Mouse (Mus musculus): Measurements from ENCODE around the gene Uqcrh. TPM values are rescaled to one million over a fixed set of nuclear protein-coding genes. Genes with fewer than 3 reads are reported as not detected.

The Uqcrh gene
- polyA plus RNA-seq (2017; shearing (Covaris generic)) = 444 TPM

DNA sequence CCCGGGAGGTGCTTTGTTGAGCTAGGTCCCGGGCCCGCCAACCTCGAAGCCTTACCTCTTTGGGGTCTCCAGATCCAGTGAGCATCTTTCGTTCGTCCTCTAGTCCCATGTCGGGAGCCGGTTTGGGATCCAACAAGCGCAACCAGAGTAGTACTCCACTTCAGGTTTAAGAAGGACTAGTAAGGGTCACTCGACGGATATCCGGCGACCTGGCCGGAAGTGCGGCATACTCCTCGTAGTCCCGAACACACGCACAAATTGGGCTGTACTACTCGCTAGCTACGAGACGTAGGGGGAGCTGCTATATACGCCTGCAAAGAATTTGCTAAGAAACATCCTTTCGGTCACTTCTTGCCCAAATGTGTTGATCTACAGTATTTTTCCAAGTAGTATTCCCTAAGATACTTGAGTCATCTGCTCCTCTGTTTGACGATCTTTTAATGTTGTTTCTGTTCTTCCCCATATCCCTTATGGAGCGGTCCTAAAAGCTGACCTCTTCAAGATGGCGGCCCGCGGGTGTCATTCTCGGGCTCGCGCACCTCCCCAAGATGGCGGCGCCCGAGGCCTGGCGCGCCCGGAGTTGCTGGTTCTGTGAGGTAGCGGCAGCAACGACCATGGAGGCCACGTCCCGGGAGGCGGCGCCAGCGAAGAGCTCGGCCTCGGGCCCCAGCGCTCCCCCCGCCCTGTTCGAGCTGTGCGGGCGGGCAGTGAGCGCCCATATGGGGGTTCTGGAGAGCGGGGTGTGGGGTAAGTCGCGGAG is at the start of gene Uqcrh, which contains the start of gene Lrrc41:
TSS of gene Uqcrh (minus strand) at position 211 of the 760 bp plus-strand sequence.
TSS of gene Lrrc41 (plus strand) at position 409 of the 760 bp plus-strand sequence.

GRCm38 (mm10) chr4:116123602-116124519 is 49.0 kb upstream of the Uqcrh start, which contains the start of the genes Rad54l and Pomgnt1:
TSS of gene Rad54l (minus strand) at chr4:116123690.
TSS of gene Pomgnt1 (plus strand) at chr4:116123840.

GRCm38 (mm10) chr4:116053399-116053961 is 21.4 kb downstream of the Uqcrh start, which contains the start of gene Nsun4:
TSS of gene Nsun4 (minus strand) at chr4:116053876.

GRCm38 (mm10) chr4:116017902-116018746 is 56.7 kb downstream of the Uqcrh start, which contains the start of gene Faah:
TSS of gene Faah (minus strand) at chr4:116017926.

Other genes starting within 250 kb of the Uqcrh start
- 18.7 TPM for gene Mob3c, start 247.0 kb downstream of the Uqcrh start, polyA plus RNA-seq (2017; shearing (Covaris generic))
- gene Mknk1, start 235.9 kb downstream of the Uqcrh start, polyA plus RNA-seq (2017; shearing (Covaris generic)) = 40.9 TPM
- gene Kncn, start 190.7 kb downstream of the Uqcrh start, polyA plus RNA-seq (2017; shearing (Covaris generic)) = not detected
- gene 6430628N08Rik, start 184.4 kb downstream of the Uqcrh start, polyA plus RNA-seq (2017; shearing (Covaris generic)) = not detected
- gene Dmbx1, start 135.1 kb downstream of the Uqcrh start, polyA plus RNA-seq (2017; shearing (Covaris generic)) = not detected
- gene Faah, start 57.1 kb downstream of the Uqcrh start, polyA plus RNA-seq (2017; shearing (Covaris generic)) = 244 TPM
- gene Nsun4, start 21.2 kb downstream of the Uqcrh start, polyA plus RNA-seq (2017; shearing (Covaris generic)) = 49.8 TPM
- 38.1 TPM for gene Lrrc41, start 198 bp upstream of the Uqcrh start, polyA plus RNA-seq (2017; shearing (Covaris generic))
- 1.4 TPM for gene Rad54l, start 48.6 kb upstream of the Uqcrh start, polyA plus RNA-seq (2017; shearing (Covaris generic))
- 19.6 TPM for gene Pomgnt1, start 48.8 kb upstream of the Uqcrh start, polyA plus RNA-seq (2017; shearing (Covaris generic))
- not detected for gene Lurap1, start 76.3 kb upstream of the Uqcrh start, polyA plus RNA-seq (2017; shearing (Covaris generic))
- gene Tspan1, start 92.5 kb upstream of the Uqcrh start, polyA plus RNA-seq (2017; shearing (Covaris generic)) = not detected
- gene 1700042G07Rik, start 98.3 kb upstream of the Uqcrh start, polyA plus RNA-seq (2017; shearing (Covaris generic)) = not detected
- gene Gm49337, start 98.3 kb upstream of the Uqcrh start, polyA plus RNA-seq (2017; shearing (Covaris generic)) = not detected
- 0.97 TPM for gene Pik3r3, start 146.5 kb upstream of the Uqcrh start, polyA plus RNA-seq (2017; shearing (Covaris generic))